Mouse (Mus musculus) mammary gland, adult 2 months (tissue): ENCODE data around the gene BC028528. TPM values are rescaled to one million over a fixed set of nuclear protein-coding genes. Genes with fewer than 3 reads are reported as not detected.

ENCODE experiments used
- polyA plus RNA-seq: library from polyadenylated mRNA; depleted of rRNA; stranded (reverse); fragments of >200 nt; gene quantifications from 2 replicates; pipeline ENCODE4 v1.2.3, GENCODE M21; 2012; ENCODE audit warnings: low replicate concordance; rRNA removed

BC028528 gene
- polyA plus RNA-seq: 7.6 and 27.9 TPM in 2 replicates

GRCm38 (mm10) chr3:95891211-95892065 is at the start of gene BC028528:
Gene BC028528 (minus strand): TSS chr3:95892005.

GRCm38 (mm10) chr3:95928658-95929503 is 37.1 kb upstream of the BC028528 start, which contains the start of gene Anp32e:
Gene Anp32e (plus strand): TSS chr3:95929246.

GRCm38 (mm10) chr3:95904568-95904967 is 12.8 kb upstream of the BC028528 start, which contains the start of gene Car14:
Gene Car14 (minus strand): TSS chr3:95904691.

GRCm38 (mm10) chr3:95893606-95894316 is 2.0 kb upstream of the BC028528 start, which contains the start of gene Aph1a:
Gene Aph1a (plus strand): TSS chr3:95893969.

GRCm38 (mm10) chr3:95881979-95882815 is 9.6 kb downstream of the BC028528 start, which contains the start of gene Ciart:
Gene Ciart (minus strand): TSS chr3:95882251.

GRCm38 (mm10) chr3:95871392-95871867 is 20.4 kb downstream of the BC028528 start, which contains the start of gene Mrps21:
Gene Mrps21 (minus strand): TSS chr3:95871519.

GRCm38 (mm10) chr3:95855502-95856089 is 36.2 kb downstream of the BC028528 start, which contains the start of gene Prpf3:
Gene Prpf3 (minus strand): TSS chr3:95855885.

Other genes with a start within 250 kb of the BC028528 start
- gene Mcl1, start 233.2 kb downstream of the BC028528 start, polyA plus RNA-seq: 44.9 and 263 TPM in 2 replicates
- gene Adamtsl4, start 204.1 kb downstream of the BC028528 start, polyA plus RNA-seq: 32.7 and 34.1 TPM in 2 replicates
- gene Ecm1, start 152.4 kb downstream of the BC028528 start, polyA plus RNA-seq: 535 and 688 TPM in 2 replicates
- 30.0 and 32.6 TPM in 2 replicates for gene Tars2, start 131.8 kb downstream of the BC028528 start, polyA plus RNA-seq
- 9.7 and 14.1 TPM in 2 replicates for gene Rprd2, start 73.1 kb downstream of the BC028528 start, polyA plus RNA-seq
- 6.4 and 21.3 TPM in 2 replicates for gene Prpf3, start 36.1 kb downstream of the BC028528 start, polyA plus RNA-seq
- gene Mrps21, start 20.5 kb downstream of the BC028528 start, polyA plus RNA-seq: 33.0 and 52.1 TPM in 2 replicates
- gene Ciart, start 9.8 kb downstream of the BC028528 start, polyA plus RNA-seq: 3.5 and 6.0 TPM in 2 replicates
- 141 and 158 TPM in 2 replicates for gene Aph1a, start 2.0 kb upstream of the BC028528 start, polyA plus RNA-seq
- 0.67 and 18.1 TPM in 2 replicates for gene Car14, start 12.7 kb upstream of the BC028528 start, polyA plus RNA-seq
- gene Anp32e, start 37.2 kb upstream of the BC028528 start, polyA plus RNA-seq: 8.2 and 8.7 TPM in 2 replicates
- gene Plekho1, start 104.0 kb upstream of the BC028528 start, polyA plus RNA-seq: 53.2 and 72.6 TPM in 2 replicates
- gene Vps45, start 166.5 kb upstream of the BC028528 start, polyA plus RNA-seq: 4.3 and 7.9 TPM in 2 replicates
- 10.1 and 22.4 TPM in 2 replicates for gene Otud7b, start 212.5 kb upstream of the BC028528 start, polyA plus RNA-seq